Mouse (Mus musculus) forelimb bud, embryonic 11.5 days (tissue): ENCODE data around the gene Gm17268.

Experiments
- DNase-seq: peaks from one replicate; pipeline ENCODE4 v3.0.0-alpha.2; 2012; ENCODE audit warnings: low read depth, low spot score

Gm17268 gene

DNA sequence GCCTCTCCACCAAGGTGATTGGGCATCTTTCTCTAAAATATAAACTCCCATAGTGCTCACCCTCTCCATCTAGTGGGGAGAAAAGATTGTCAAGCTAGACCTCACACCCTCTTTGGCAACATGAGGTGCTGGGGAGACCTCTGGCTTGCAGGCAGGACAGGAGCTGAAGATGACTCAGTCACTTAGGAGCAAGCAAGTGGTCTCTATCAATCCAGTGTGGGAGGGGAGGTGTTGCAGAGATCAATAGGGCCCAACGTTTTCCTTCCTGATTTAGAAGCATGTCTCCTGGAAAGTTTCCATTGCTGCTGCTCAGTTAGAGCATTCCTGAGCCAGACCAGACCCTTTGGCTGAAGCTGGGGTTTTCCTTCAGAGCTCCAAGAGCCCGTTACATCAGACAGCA, at the start of gene Gm17268:
Gm17268 (minus strand) TSS at position 28 of the 400 bp plus-strand sequence.
- DNase-seq = no peak

GRCm38 (mm10) chr11:82084360-82084759, 46.0 kb upstream of the Gm17268 start:
- DNase-seq = no peak

DNA sequence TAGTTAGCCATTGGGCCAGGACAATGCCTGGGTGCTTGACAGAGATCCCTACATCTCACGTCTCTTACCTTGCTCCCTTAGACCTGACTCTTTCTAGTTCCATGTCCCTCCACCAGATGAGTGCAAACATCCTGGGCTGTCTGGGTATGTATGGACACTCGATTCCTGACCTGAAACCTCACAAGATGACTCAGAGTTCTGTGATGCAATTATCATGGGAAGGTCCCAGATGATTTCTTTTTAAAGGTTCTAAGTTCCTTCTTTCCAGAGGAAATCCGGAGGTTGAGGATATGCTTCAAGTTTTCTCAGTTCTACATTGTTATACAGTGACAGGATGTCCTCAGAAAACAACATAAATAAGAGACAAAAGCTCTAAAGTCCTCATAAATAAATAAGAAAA, 42.5 kb upstream of the Gm17268 start:
- DNase-seq = no peak

DNA sequence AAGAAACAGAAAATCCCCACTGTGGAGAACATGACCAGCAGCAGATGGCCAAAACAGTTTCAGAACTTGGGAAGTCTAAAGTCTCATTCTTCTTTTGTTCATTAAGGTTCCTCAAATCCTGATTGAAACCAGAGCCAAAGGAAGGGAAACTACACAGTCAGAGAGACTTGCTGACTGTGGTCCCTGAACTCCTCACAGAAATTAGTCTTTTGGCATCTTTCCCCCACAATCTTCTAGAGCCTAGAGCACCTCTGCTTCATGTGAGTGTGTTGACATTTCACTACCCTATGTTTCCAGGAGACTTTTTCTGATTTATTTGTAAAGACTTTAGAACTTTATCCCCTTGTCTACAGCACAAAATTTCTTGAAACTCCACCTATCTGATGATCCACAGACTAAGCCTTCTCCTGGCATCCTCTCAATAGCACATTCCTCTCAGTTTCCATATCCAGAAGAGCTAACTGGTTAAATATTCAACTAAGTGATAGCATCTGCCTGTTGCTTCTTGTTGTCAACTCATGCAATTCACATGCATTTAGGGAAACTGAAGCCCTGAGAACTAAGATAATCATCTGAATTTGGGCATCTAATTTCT, 39.9 kb upstream of the Gm17268 start:
- no peak for DNase-seq

DNA sequence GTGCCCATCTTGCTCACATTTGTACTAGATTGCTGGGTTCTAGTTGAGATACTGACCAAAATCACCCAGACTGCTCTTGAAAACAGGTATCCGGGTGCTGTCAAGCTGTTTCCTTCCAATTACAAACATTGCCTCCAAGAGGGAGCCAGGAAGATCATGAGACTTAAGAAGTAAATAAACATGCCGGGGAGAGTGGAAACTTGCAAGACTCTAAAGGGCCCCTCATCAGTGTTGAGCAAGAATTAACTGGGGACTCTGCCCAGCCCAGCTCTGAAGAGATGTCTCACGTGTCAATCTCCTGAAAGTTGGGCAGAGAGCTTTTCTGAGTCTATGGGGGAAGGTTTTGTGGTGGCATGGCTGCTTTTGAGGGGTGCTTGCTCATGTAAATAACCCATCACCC, 38.7 kb upstream of the Gm17268 start:
- no peak for DNase-seq

DNA sequence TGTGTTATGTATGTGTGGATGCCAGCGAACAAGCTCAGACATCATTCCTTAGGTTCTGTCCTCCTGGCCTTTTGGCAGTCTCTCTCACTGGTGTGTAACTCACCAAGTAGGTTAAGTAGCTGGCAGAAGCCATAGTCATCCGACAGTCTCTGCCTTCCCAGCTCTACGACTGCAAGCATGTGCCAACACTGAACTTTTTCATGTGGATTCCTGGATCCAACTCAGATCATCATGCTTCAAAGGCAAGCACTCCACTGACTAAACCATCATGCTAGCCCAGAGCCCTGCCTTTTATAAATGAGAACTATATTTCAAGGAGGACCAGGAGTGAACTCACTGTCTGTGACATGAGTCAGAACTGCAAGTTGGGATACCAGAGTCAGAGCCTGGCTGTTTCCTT, 35.3 kb upstream of the Gm17268 start:
- no peak for DNase-seq

DNA sequence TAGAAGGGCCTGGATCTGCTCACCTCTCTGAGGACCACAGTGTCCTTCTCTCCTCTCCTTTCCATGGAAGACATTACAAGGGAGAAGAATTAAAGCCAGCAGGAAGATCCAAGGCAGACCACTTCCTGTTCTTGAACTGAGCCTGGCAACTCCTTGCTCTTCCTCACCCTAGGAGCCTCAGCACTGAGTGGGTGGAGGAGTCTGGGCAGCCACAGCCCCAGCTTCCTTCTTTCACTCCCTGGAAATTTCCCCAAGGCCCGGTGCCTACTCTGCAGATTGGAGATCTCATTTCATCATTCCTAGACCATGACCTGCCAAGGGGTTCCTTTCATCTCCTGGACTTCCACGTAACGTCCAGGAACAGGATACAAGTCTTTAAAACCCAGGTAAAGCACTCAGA, 34.6 kb upstream of the Gm17268 start:
- no peak for DNase-seq

GRCm38 (mm10) chr11:82072374-82072773, 34.0 kb upstream of the Gm17268 start:
- DNase-seq = no peak

DNA sequence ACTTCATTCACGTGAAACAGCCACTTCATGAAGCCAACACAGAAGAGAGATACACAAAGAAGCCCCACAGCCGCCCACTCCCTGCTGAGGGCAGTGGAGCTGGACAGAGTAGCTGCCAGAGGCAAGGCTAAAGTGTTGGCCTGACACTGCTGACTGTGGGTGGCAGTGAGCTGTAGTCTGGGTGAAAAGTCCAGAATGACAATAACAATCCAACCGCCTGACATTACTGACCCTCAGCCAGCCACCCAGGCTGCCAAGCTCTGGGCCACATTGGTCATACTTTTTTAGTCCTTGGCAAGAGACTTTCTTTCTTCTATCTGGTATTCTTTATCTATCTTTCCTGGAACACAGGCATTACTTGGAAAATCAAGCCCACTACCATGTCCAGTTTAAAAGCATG, 32.7 kb upstream of the Gm17268 start:
- no peak for DNase-seq

GRCm38 (mm10) chr11:82066953-82067571, 28.7 kb upstream of the Gm17268 start:
- DNase-seq = no peak

DNA sequence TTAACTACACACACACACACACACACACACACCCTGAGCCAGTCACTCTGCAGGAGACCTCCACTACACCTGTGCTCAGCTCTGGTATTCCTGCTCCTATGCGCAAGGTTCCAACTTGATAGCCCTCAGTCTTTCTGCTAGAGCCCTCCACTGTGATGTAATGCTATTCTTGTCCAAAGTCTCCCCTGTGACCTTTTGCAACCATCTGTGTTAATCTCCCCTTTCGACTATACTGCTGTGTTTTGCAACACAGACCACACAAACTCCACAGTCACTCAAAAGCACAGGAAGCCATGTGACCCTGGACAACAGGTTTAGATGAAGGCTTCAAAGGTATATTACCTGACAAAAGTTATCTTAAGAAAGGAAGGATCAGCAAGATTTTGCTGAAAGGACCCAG, 25.1 kb upstream of the Gm17268 start:
- no peak for DNase-seq

GRCm38 (mm10) chr11:82062226-82062625, 23.9 kb upstream of the Gm17268 start:
- no peak for DNase-seq

- no peak for DNase-seq
These were observed 19.3 kb upstream of the Gm17268 start, which contains the start of gene Ccl11 for GRCm38 (mm10) chr11:82057646-82058045. TSS of gene Ccl11 (plus strand) at chr11:82057823.

DNA sequence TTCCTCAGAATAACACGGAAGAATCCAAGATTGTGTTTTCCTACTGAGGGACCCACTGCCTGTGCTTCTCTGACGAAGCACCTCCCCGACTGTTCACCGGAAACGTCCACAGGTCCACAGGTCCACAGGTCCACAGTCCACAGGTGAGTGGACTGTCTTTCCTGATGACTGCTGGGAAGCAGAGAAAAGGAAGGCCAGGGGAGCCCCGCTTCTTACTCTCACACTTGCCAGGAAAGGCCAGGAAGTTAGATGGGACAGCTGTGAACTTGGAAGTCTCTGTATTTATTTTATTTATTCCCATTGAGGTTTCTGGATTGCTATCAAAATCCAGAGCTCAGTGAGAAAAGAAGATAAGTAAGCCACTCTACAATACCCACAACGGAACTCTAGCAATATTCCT, 15.5 kb upstream of the Gm17268 start:
- DNase-seq = no peak

DNA sequence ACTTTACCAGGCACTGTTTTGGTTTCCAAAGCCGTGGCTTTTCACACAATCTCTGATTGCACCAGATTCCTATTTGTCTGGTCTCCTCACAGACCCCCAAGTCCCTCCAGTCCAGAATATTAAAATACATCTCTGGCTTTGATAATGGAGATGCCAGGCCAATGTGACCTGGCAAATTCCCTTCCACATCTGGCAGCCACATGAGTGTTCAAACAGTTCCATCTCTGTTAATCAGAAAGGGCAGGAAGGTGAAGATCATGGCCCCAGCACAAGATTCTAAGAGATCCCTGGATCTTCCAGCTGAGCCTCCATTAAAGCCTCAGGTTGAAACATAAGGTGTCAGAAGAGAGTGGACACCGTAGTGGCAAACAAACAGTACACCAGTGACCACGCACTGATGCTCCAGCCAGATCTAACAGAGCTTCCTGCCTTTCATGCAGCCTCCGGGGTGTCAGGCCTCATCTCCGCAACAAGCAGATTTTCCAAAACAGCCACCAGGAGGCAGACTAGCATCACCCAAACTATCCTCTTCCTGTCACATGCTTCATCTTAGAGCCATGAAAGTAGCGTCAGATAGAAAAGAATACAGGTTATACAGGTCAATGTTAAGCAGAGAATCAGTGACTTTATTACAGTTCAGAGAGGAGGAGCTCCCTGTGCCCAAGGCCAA, 9.5 kb upstream of the Gm17268 start:
- DNase-seq = peak; percentile 62

- no peak for DNase-seq
These were observed 7.1 kb upstream of the Gm17268 start, which contains the start of gene Ccl7 for GRCm38 (mm10) chr11:82045471-82045870. TSS of gene Ccl7 (plus strand) at chr11:82045712.

GRCm38 (mm10) chr11:82041671-82042080, 3.3 kb upstream of the Gm17268 start:
- no peak for DNase-seq

DNA sequence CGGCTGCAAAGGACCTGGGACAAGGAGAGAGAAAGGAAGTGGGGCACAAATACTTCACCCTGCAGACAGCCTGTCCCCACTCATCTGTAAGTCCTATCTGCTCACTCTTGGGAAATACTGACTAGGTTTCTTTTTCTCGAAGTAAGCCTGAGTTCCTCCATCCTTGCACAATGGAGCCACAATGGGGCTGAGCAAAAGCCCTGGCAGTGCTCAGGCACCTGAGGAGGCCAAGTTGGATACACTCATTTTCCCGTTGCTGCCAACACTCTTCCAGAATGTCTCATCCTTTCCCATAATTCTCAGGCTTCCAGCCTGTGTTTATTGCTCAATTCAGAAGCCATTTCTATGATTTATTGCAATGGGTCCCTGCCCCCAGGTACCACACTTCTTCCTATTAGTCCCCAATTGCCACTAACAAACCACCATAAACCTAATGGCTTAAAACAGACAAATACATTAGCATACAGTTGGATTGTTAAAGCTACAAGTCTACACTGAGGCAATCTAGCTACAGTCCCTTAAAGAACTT, 834 bp upstream of the Gm17268 start:
- no peak for DNase-seq

DNA sequence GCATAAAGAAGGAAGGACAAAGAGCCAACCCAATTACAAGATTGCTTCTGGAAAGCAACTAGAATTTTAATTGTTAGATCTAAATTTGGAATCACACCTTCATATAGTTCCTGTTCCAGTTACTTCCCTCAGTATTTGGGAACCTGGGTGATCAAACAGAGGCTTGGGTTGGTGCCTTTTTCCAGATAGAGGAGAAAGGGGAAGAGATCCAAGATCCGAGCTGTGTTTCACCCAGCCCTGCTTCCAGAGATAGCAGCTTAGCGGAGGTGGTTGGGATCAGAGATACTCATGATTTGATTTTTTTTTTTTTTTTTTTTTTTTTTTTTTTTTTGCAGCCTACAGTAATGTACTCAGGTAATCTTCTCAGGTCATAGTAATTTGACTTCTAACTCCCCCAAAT, 2.5 kb downstream of the Gm17268 start:
- DNase-seq = no peak

DNA sequence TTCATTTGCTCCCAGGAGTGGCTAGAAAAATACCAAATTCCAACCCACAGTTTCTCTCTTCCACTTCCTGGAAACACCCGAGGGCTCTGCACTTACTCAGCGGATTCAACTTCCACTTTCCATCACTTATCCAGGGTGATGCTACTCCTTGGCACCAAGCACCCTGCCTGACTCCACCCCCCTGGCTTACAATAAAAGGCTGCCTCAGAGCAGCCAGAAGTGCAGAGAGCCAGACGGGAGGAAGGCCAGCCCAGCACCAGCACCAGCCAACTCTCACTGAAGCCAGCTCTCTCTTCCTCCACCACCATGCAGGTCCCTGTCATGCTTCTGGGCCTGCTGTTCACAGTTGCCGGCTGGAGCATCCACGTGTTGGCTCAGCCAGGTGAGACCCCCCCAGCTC, 3.0 kb downstream of the Gm17268 start, which contains the start of gene Ccl2:
Ccl2 (plus strand) TSS at position 216 of the 400 bp plus-strand sequence.
- DNase-seq = no peak

DNA sequence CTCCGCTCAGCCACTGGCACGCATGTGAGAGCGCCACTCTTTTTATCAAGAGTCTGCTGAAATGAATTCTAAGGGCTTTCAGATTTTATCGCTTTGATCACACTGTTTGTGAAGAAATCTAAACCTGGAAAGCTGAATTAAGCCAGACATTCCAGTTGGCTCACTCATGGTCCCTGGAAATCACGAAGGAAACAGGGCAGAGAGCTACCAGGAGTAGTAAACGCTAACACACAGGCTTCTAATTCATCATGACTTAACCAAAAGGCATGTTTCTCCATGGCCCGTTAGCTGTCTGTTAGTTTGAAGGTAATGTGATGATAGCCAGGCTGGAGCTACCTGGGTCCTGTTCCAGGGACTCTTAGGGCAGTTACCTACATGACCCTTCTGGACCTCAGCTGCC, 3.9 kb downstream of the Gm17268 start:
- DNase-seq = no peak

- no peak for DNase-seq
These were observed 5.6 kb downstream of the Gm17268 start for GRCm38 (mm10) chr11:82032678-82033344.
